Mouse (Mus musculus) liver, adult 2 months (tissue): ENCODE data around the gene Clpp. TPM values are rescaled to one million over a fixed set of nuclear protein-coding genes. Genes with fewer than 3 reads are reported as not detected.

ENCODE experiments used
- DNase-seq: peaks from one replicate; pipeline ENCODE4 v3.0.0-alpha.2; 2011; ENCODE audit warnings: low read depth, low spot score; ENCODE audit errors: extremely low read depth
- H3K27ac ChIP-seq: fragments of 200-500 bp; replicated peaks from 2 replicates; pipeline ENCODE4 v1.5.1; 2012; ENCODE audit warnings: low read depth, mild to moderate bottlenecking, control low read depth, inconsistent platforms, low read length; ENCODE audit not compliant: insufficient read depth
- H3K27me3 ChIP-seq: fragments of 200-500 bp; 2 replicates; pipeline ENCODE4 v1.6.1; 2012; ENCODE audit warnings: mild to moderate bottlenecking, moderate library complexity, low read length, inconsistent platforms; ENCODE audit not compliant: control insufficient read depth, insufficient read depth
- H3K36me3 ChIP-seq: fragments of 200-500 bp; 2 replicates; pipeline ENCODE4 v1.6.1; 2012; ENCODE audit warnings: low read length, inconsistent platforms; ENCODE audit not compliant: control insufficient read depth, insufficient read depth
- H3K4me1 ChIP-seq: fragments of 200-500 bp; 2 replicates; pipeline ENCODE4 v1.6.1; 2011; ENCODE audit warnings: low read length; ENCODE audit not compliant: control insufficient read depth, insufficient read depth
- H3K4me3 ChIP-seq: fragments of 200-500 bp; 2 replicates; pipeline ENCODE4 v1.5.1; 2011; ENCODE audit warnings: low read depth, mild to moderate bottlenecking, control low read depth, low read length, moderate library complexity; ENCODE audit not compliant: insufficient read depth
- H3K79me2 ChIP-seq: fragments of 200-500 bp; 2 replicates; pipeline ENCODE4 v1.6.1; 2012; ENCODE audit warnings: inconsistent platforms, mild to moderate bottlenecking, low read length, moderate library complexity; ENCODE audit not compliant: control insufficient read depth, insufficient read depth
- H3K9ac ChIP-seq: fragments of 200-500 bp; 2 replicates; pipeline ENCODE4 v1.6.1; 2012; ENCODE audit warnings: low read depth, mild to moderate bottlenecking, control low read depth, inconsistent platforms, low read length
- CTCF ChIP-seq: fragments of 200-500 bp; IDR thresholded peaks from 2 replicates; pipeline ENCODE4 v1.5.1; 2011; ENCODE audit warnings: low read depth, low read length, control low read depth
- POLR2A ChIP-seq: fragments of 200-500 bp; IDR thresholded peaks from 2 replicates; pipeline ENCODE4 v1.6.1; 2011; ENCODE audit warnings: low read length, control low read depth; ENCODE audit not compliant: insufficient read depth; ENCODE audit errors: extremely low read depth
- WGBS: fragments of 180-500 bp; shearing (Covaris S2); methylation state at CpG from one replicate; pipeline ENCODE4 v1.1.7; 2018; 5-methylcytosine and 5-hydroxymethylcytosine counted together
- polyA plus RNA-seq: library from polyadenylated mRNA; depleted of rRNA; stranded (reverse); fragments of >200 nt; gene quantifications from 2 replicates; pipeline ENCODE4 v1.2.3, GENCODE M21; 2012; rRNA removed
- total RNA-seq: library from RNA; depleted of rRNA; stranded (reverse); fragments of >200 nt; gene quantifications from 2 replicates; pipeline ENCODE4 v1.2.3, GENCODE M21; 2014; rRNA removed

Gene Clpp
- total and polyA plus RNA-seq, 2 experiments = 75.6 to 184 TPM

DNA sequence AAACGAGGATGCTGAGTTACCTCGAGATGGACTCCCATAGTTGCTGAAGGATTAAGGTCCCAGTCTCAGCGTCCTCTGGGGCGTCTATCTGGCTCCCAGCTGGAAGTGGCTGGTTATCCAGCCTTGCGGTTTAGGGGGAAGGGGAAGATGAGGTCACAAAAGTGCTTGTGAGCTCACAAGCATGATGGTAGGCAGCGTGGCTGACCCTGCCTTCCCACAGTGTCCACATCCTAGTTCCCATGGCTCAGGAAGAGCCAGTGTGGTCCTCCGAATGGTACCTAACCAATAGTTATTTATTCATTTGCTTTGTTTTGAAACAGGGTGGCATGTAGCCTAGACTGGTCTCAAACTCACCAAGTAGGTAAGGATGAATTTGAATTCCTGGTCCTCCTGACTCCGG is 51.4 kb downstream of the Clpp start, which contains the start of gene Slc25a41:
Gene Slc25a41, minus strand, starts transcription at position 101 of the 400 bp plus-strand sequence.
- no peak within 1 kb of the TSS for H3K27ac ChIP-seq
- DNase-seq = no peak
- no peaks in the 10 kb centered on the region for H3K4me1 ChIP-seq
- H3K36me3 ChIP-seq = peaks cover 6% of the 10 kb centered on the region; the same call in 1 of the 2 replicates
- TF ChIP-seq CTCF = no peak
- no peak for TF ChIP-seq POLR2A
- H3K79me2 ChIP-seq = no peaks in the 10 kb centered on the region
- H3K27me3 ChIP-seq = no peaks in the 10 kb centered on the region; the same call in 1 of the 2 replicates
- no peak within 1 kb of the TSS for H3K4me3 ChIP-seq
- 79% methylated on average over 8 of the region's 8 CpGs for WGBS
- H3K9ac ChIP-seq = no peak within 1 kb of the TSS

Other genes starting within 250 kb of the Clpp start
- 0.83 and 1.3 TPM in 2 replicates for gene Nrtn, start 232.8 kb upstream of the Clpp start, total RNA-seq
- 1.9 and 3.6 TPM in 2 replicates for gene Nrtn, start 232.8 kb upstream of the Clpp start, polyA plus RNA-seq
- 7.2 and 11.9 TPM in 2 replicates for gene Dus3l, start 225.5 kb upstream of the Clpp start, total RNA-seq
- gene Dus3l, start 225.5 kb upstream of the Clpp start, polyA plus RNA-seq = 19.7 and 25.7 TPM in 2 replicates
- 0.18 TPM in 1 of 2 replicates, not detected in the other for gene Prr22, start 220.1 kb upstream of the Clpp start, total RNA-seq
- 0.85 and 1.5 TPM in 2 replicates for gene Prr22, start 220.1 kb upstream of the Clpp start, polyA plus RNA-seq
- 0.18 and 0.54 TPM in 2 replicates for gene Rfx2, start 159.3 kb upstream of the Clpp start, total RNA-seq
- 0.87 and 1.0 TPM in 2 replicates for gene Rfx2, start 159.3 kb upstream of the Clpp start, polyA plus RNA-seq
- not detected in 2 replicates for gene Acsbg2, start 115.9 kb upstream of the Clpp start, total RNA-seq
- gene Acsbg2, start 115.9 kb upstream of the Clpp start, polyA plus RNA-seq = not detected in 2 replicates
- gene 1700061G19Rik, start 114.8 kb upstream of the Clpp start, total RNA-seq = not detected in 2 replicates
- 0.02 TPM in 1 of 2 replicates, not detected in the other for gene 1700061G19Rik, start 114.8 kb upstream of the Clpp start, polyA plus RNA-seq
- 3.0 and 4.4 TPM in 2 replicates for gene Mllt1, start 54.9 kb upstream of the Clpp start, total RNA-seq
- gene Mllt1, start 54.9 kb upstream of the Clpp start, polyA plus RNA-seq = 19.4 and 22.7 TPM in 2 replicates
- gene Acer1, start 8.2 kb upstream of the Clpp start, total RNA-seq = not detected in 2 replicates
- gene Acer1, start 8.2 kb upstream of the Clpp start, polyA plus RNA-seq = not detected in 2 replicates
- gene Alkbh7, start 7.0 kb downstream of the Clpp start, total RNA-seq = 23.2 and 24.4 TPM in 2 replicates
- 42.0 and 51.1 TPM in 2 replicates for gene Alkbh7, start 7.0 kb downstream of the Clpp start, polyA plus RNA-seq
- not detected in 2 replicates for gene Pspn, start 9.7 kb downstream of the Clpp start, total RNA-seq
- gene Pspn, start 9.7 kb downstream of the Clpp start, polyA plus RNA-seq = not detected in 2 replicates
- gene Gtf2f1, start 21.0 kb downstream of the Clpp start, total RNA-seq = 10.9 and 11.9 TPM in 2 replicates
- 10.4 and 10.6 TPM in 2 replicates for gene Gtf2f1, start 21.0 kb downstream of the Clpp start, polyA plus RNA-seq
- gene Gm17949, start 21.2 kb downstream of the Clpp start, total RNA-seq = not detected in 2 replicates
- not detected in 2 replicates for gene Gm17949, start 21.2 kb downstream of the Clpp start, polyA plus RNA-seq
- 7.6 and 15.6 TPM in 2 replicates for gene Khsrp, start 41.2 kb downstream of the Clpp start, total RNA-seq
- 30.3 and 38.9 TPM in 2 replicates for gene Khsrp, start 41.2 kb downstream of the Clpp start, polyA plus RNA-seq
- not detected in 2 replicates for gene Slc25a41, start 51.3 kb downstream of the Clpp start, total RNA-seq
- gene Slc25a41, start 51.3 kb downstream of the Clpp start, polyA plus RNA-seq = not detected in 2 replicates
- gene Crb3, start 68.8 kb downstream of the Clpp start, total RNA-seq = 21.9 and 27.7 TPM in 2 replicates
- gene Crb3, start 68.8 kb downstream of the Clpp start, polyA plus RNA-seq = 45.6 and 57.7 TPM in 2 replicates
- 54.9 and 94.6 TPM in 2 replicates for gene Slc25a23, start 69.6 kb downstream of the Clpp start, total RNA-seq
- gene Slc25a23, start 69.6 kb downstream of the Clpp start, polyA plus RNA-seq = 212 and 255 TPM in 2 replicates
- gene Dennd1c, start 88.2 kb downstream of the Clpp start, total RNA-seq = 0.54 and 0.92 TPM in 2 replicates
- gene Dennd1c, start 88.2 kb downstream of the Clpp start, polyA plus RNA-seq = 1.2 and 1.6 TPM in 2 replicates
- gene Tubb4a, start 97.5 kb downstream of the Clpp start, total RNA-seq = 0.18 and 0.27 TPM in 2 replicates
- gene Tubb4a, start 97.5 kb downstream of the Clpp start, polyA plus RNA-seq = 0.16 and 0.24 TPM in 2 replicates
- gene Tnfsf9, start 115.0 kb downstream of the Clpp start, total RNA-seq = 0.18 and 0.54 TPM in 2 replicates
- 0.09 and 0.15 TPM in 2 replicates for gene Tnfsf9, start 115.0 kb downstream of the Clpp start, polyA plus RNA-seq
- gene Cd70, start 159.5 kb downstream of the Clpp start, total RNA-seq = 1.0 TPM in 1 of 2 replicates, not detected in the other
- not detected in 2 replicates for gene Cd70, start 159.5 kb downstream of the Clpp start, polyA plus RNA-seq
- gene Tnfsf14, start 203.9 kb downstream of the Clpp start, total RNA-seq = 0.27 and 0.28 TPM in 2 replicates
- gene Tnfsf14, start 203.9 kb downstream of the Clpp start, polyA plus RNA-seq = 0.42 and 0.75 TPM in 2 replicates
- 5,384 and 7,708 TPM in 2 replicates for gene C3, start 237.8 kb downstream of the Clpp start, total RNA-seq
- gene C3, start 237.8 kb downstream of the Clpp start, polyA plus RNA-seq = 3,773 and 3,833 TPM in 2 replicates